Mouse (Mus musculus): ENCODE data around the gene Gsdma3.

GRCm38 (mm10) chr11:98671284-98671815, 45.2 kb downstream of the Gsdma3 start:
- TF ChIP-seq CTCF (IDR thresholded peaks at IDR 0.05; ENCODE audit: extremely low read depth, insufficient read depth, insufficient read length, insufficient replicate concordance): no peak
- TF ChIP-seq POLR2A (IDR thresholded peaks at IDR 0.05; ENCODE audit: low read depth, low read length): no peak
